Mouse (Mus musculus): ENCODE measurements around the gene Mier2. TPM values are rescaled to one million over a fixed set of nuclear protein-coding genes. Genes with fewer than 3 reads are reported as not detected.

The Mier2 gene
- polyA plus RNA-seq, 1 experiment: 40.1 TPM

GRCm38 (mm10) chr10:79527453-79527845 is 27.6 kb downstream of the Mier2 start:
- Histone ChIP-seq H3K27me3 (ENCODE audit: control insufficient read depth, insufficient read depth, low read length, poor library complexity, severe bottlenecking) (no peaks in the 10 kb centered on the region), H3K27ac (ENCODE audit: insufficient read depth, low read length) (no peak overlapping the region), H3K9me3 (replicated peaks; ENCODE audit: control insufficient read depth, insufficient read depth, low read length, poor library complexity, severe bottlenecking) (no peaks in the 10 kb centered on the region), H3K9ac (ENCODE audit: low read depth, poor library complexity, severe bottlenecking) (no peak overlapping the region), H3K36me3 (ENCODE audit: control insufficient read depth, insufficient read depth, low read length, poor library complexity, severe bottlenecking) (no peaks in the 10 kb centered on the region), H3K4me1 (ENCODE audit: control insufficient read depth, insufficient read depth, low read length) (no peaks in the 10 kb centered on the region), H3K4me3 (ENCODE audit: low read depth, low read length) (no peak overlapping the region)
- TF ChIP-seq CTCF (IDR thresholded peaks at IDR 0.05; ENCODE audit: low read depth, low read length): no peak
- no peak for TF ChIP-seq POLR2A (IDR thresholded peaks at IDR 0.05; ENCODE audit: insufficient read depth, low read length)
- TF ChIP-seq EP300 (IDR thresholded peaks at IDR 0.05; ENCODE audit: insufficient read depth, low read depth, low read length): no peak

- Histone ChIP-seq H3K4me1 (ENCODE audit: control insufficient read depth, insufficient read depth, low read length) (no peaks in the 10 kb centered on the region), H3K9me3 (replicated peaks; ENCODE audit: control insufficient read depth, insufficient read depth, low read length, poor library complexity, severe bottlenecking) (no peaks in the 10 kb centered on the region), H3K9ac (ENCODE audit: low read depth, poor library complexity, severe bottlenecking) (no peak overlapping the region), H3K27me3 (ENCODE audit: control insufficient read depth, insufficient read depth, low read length, poor library complexity, severe bottlenecking) (no peaks in the 10 kb centered on the region), H3K4me3 (ENCODE audit: low read depth, low read length) (no peak overlapping the region), H3K27ac (ENCODE audit: insufficient read depth, low read length) (no peak overlapping the region), H3K36me3 (ENCODE audit: control insufficient read depth, insufficient read depth, low read length, poor library complexity, severe bottlenecking) (no peaks in the 10 kb centered on the region)
- TF ChIP-seq CTCF (IDR thresholded peaks at IDR 0.05; ENCODE audit: low read depth, low read length) (no peak), EP300 (IDR thresholded peaks at IDR 0.05; ENCODE audit: insufficient read depth, low read depth, low read length) (no peak), POLR2A (IDR thresholded peaks at IDR 0.05; ENCODE audit: insufficient read depth, low read length) (no peak)
Measured at GRCm38 (mm10) chr10:79526661-79527452, 28.1 kb downstream of the Mier2 start.

- Histone ChIP-seq H3K27me3 (ENCODE audit: control insufficient read depth, insufficient read depth, low read length, poor library complexity, severe bottlenecking) (no peaks in the 10 kb centered on the region), H3K36me3 (ENCODE audit: control insufficient read depth, insufficient read depth, low read length, poor library complexity, severe bottlenecking) (no peaks in the 10 kb centered on the region), H3K4me1 (ENCODE audit: control insufficient read depth, insufficient read depth, low read length) (no peaks in the 10 kb centered on the region), H3K9me3 (replicated peaks; ENCODE audit: control insufficient read depth, insufficient read depth, low read length, poor library complexity, severe bottlenecking) (no peaks in the 10 kb centered on the region), H3K4me3 (ENCODE audit: low read depth, low read length) (no peak overlapping the region), H3K9ac (ENCODE audit: low read depth, poor library complexity, severe bottlenecking) (no peak overlapping the region), H3K27ac (ENCODE audit: insufficient read depth, low read length) (no peak overlapping the region)
- TF ChIP-seq POLR2A (IDR thresholded peaks at IDR 0.05; ENCODE audit: insufficient read depth, low read length) (no peak), EP300 (IDR thresholded peaks at IDR 0.05; ENCODE audit: insufficient read depth, low read depth, low read length) (no peak), CTCF (IDR thresholded peaks at IDR 0.05; ENCODE audit: low read depth, low read length) (no peak)
Measured at GRCm38 (mm10) chr10:79525456-79526325, 29.3 kb downstream of the Mier2 start.

GRCm38 (mm10) chr10:79524433-79524832 is 30.6 kb downstream of the Mier2 start:
- Histone ChIP-seq H3K9ac (ENCODE audit: low read depth, poor library complexity, severe bottlenecking) (no peak overlapping the region), H3K27me3 (ENCODE audit: control insufficient read depth, insufficient read depth, low read length, poor library complexity, severe bottlenecking) (no peaks in the 10 kb centered on the region), H3K27ac (ENCODE audit: insufficient read depth, low read length) (no peak overlapping the region), H3K4me1 (ENCODE audit: control insufficient read depth, insufficient read depth, low read length) (no peaks in the 10 kb centered on the region), H3K36me3 (ENCODE audit: control insufficient read depth, insufficient read depth, low read length, poor library complexity, severe bottlenecking) (no peaks in the 10 kb centered on the region), H3K4me3 (ENCODE audit: low read depth, low read length) (no peak overlapping the region), H3K9me3 (replicated peaks; ENCODE audit: control insufficient read depth, insufficient read depth, low read length, poor library complexity, severe bottlenecking) (no peaks in the 10 kb centered on the region)
- no peak for TF ChIP-seq POLR2A (IDR thresholded peaks at IDR 0.05; ENCODE audit: insufficient read depth, low read length)
- no peak for TF ChIP-seq EP300 (IDR thresholded peaks at IDR 0.05; ENCODE audit: insufficient read depth, low read depth, low read length)
- TF ChIP-seq CTCF (IDR thresholded peaks at IDR 0.05; ENCODE audit: low read depth, low read length): no peak

GRCm38 (mm10) chr10:79506709-79507108 is 48.3 kb downstream of the Mier2 start:
- Histone ChIP-seq H3K27me3 (ENCODE audit: control insufficient read depth, insufficient read depth, low read length, poor library complexity, severe bottlenecking) (no peaks in the 10 kb centered on the region), H3K9me3 (replicated peaks; ENCODE audit: control insufficient read depth, insufficient read depth, low read length, poor library complexity, severe bottlenecking) (peaks cover 68% of the 10 kb centered on the region), H3K27ac (ENCODE audit: insufficient read depth, low read length) (no peak overlapping the region), H3K9ac (ENCODE audit: low read depth, poor library complexity, severe bottlenecking) (no peak overlapping the region), H3K36me3 (ENCODE audit: control insufficient read depth, insufficient read depth, low read length, poor library complexity, severe bottlenecking) (peaks cover 12% of the 10 kb centered on the region), H3K4me1 (ENCODE audit: control insufficient read depth, insufficient read depth, low read length) (no peaks in the 10 kb centered on the region), H3K4me3 (ENCODE audit: low read depth, low read length) (no peak overlapping the region)
- TF ChIP-seq CTCF (IDR thresholded peaks at IDR 0.05; ENCODE audit: low read depth, low read length): no peak
- no peak for TF ChIP-seq EP300 (IDR thresholded peaks at IDR 0.05; ENCODE audit: insufficient read depth, low read depth, low read length)
- TF ChIP-seq POLR2A (IDR thresholded peaks at IDR 0.05; ENCODE audit: insufficient read depth, low read length): no peak

All from ES-Bruce4 (cell line).